Mouse (Mus musculus): Measurements from ENCODE around the gene Frem1. TPM values are rescaled to one million over a fixed set of nuclear protein-coding genes. Genes with fewer than 3 reads are reported as not detected.

Frem1 gene
- polyA plus RNA-seq, 2 experiments: 12.8 to 16.6 TPM

DNA sequence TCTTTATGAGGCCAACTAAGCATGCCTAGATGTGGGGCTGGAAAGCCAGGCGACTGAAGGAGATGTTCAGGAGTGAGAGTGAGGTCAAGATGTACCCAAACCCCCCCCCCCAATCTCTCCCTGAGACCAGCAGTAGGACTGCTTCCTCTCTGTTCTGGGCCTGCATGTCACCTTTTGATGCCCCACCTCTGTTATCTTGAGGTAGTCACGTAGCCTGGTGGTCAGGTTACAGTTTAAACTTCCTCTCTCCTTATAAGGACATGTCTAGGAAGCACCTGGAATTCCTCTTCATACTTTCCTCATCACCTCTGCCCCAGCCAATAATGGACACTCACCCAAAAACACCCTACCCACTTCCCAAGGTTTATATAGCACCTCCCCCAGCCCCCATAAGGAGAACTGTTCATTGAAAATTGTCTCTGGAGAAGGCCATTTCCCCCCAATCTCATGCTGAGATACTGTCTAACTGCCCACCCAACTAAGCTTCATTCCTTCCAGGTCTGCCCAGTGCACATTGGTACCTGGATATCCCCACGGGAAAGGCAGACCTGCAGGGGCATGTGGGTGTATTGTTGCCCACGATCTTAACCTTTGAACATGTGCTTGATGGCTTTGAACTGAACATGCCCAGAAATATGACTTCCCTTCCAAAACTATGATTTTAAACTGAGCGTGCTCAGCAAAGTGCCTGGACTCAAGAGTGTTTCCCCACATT lies 184.3 kb downstream of the Frem1 start:
- WGBS: 82% methylated on average over 5 of the region's 5 CpGs
- ATAC-seq (ENCODE audit: low FRiP score, low read depth) (no peak; the same call in 1 of the 2 replicates), DNase-seq (ENCODE audit: low spot score) (no peak)
- peaks cover 8% of the 10 kb centered on the region for H3K4me1 ChIP-seq (ENCODE audit: control insufficient read depth, insufficient read depth, low read length)
- no peaks in the 10 kb centered on the region for H3K9me3 ChIP-seq (ENCODE audit: control insufficient read depth, low read length)
- H3K36me3 ChIP-seq (ENCODE audit: control insufficient read depth, insufficient read depth, low read length): no peaks in the 10 kb centered on the region
- no peak overlapping the region for H3K4me2 ChIP-seq (replicated peaks; ENCODE audit: low read depth, low read length, severe bottlenecking)
- H3K27ac ChIP-seq (replicated peaks; ENCODE audit: low read depth, low read length): no peak overlapping the region
- H3K4me3 ChIP-seq (replicated peaks; ENCODE audit: low read length): no peak overlapping the region
- H3K27me3 ChIP-seq (ENCODE audit: control insufficient read depth, insufficient read depth, low read length): no peaks in the 10 kb centered on the region
- no peak overlapping the region for H3K9ac ChIP-seq (ENCODE audit: low read depth, low read length, severe bottlenecking)
- no peak for TF ChIP-seq POLR2A (IDR thresholded peaks at IDR 0.05; ENCODE audit: borderline replicate concordance, extremely low read depth, insufficient read depth, insufficient read length)

DNA sequence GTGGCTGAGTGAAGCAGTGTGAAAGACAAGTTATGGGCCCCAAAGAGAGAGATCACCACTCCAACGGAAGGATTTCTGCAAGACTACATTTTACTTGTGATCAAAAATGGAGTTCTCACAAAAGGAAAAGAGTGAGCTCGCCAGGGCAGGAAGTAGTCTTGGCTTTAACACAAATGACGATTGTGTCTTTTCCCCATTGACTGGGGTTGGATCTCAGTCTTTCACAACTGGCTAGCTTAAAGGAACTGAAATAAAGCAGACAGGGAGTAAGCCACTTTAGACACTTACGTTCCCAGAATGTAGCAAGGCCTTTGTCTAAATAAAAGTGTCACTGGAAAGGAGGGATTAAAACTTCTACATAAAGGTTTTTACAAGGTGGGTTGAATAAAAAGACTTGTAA lies 185.0 kb downstream of the Frem1 start:
- Histone ChIP-seq H3K9me3 (ENCODE audit: control insufficient read depth, low read length) (no peaks in the 10 kb centered on the region), H3K27ac (replicated peaks; ENCODE audit: low read depth, low read length) (peak overlapping the region; percentile 30; the same call in 1 of the 2 replicates), H3K27me3 (ENCODE audit: control insufficient read depth, insufficient read depth, low read length) (no peaks in the 10 kb centered on the region), H3K4me1 (ENCODE audit: control insufficient read depth, insufficient read depth, low read length) (peaks cover 2% of the 10 kb centered on the region; the same call in 1 of the 2 replicates), H3K9ac (ENCODE audit: low read depth, low read length, severe bottlenecking) (no peak overlapping the region), H3K36me3 (ENCODE audit: control insufficient read depth, insufficient read depth, low read length) (no peaks in the 10 kb centered on the region), H3K4me2 (replicated peaks; ENCODE audit: low read depth, low read length, severe bottlenecking) (no peak overlapping the region), H3K4me3 (replicated peaks; ENCODE audit: low read length) (no peak overlapping the region)
- no peak for ATAC-seq (ENCODE audit: low FRiP score, low read depth)
- no peak for DNase-seq (ENCODE audit: low spot score)
- 52% methylated on average over 4 of the region's 4 CpGs for WGBS
- TF ChIP-seq POLR2A (IDR thresholded peaks at IDR 0.05; ENCODE audit: borderline replicate concordance, extremely low read depth, insufficient read depth, insufficient read length): no peak

DNA sequence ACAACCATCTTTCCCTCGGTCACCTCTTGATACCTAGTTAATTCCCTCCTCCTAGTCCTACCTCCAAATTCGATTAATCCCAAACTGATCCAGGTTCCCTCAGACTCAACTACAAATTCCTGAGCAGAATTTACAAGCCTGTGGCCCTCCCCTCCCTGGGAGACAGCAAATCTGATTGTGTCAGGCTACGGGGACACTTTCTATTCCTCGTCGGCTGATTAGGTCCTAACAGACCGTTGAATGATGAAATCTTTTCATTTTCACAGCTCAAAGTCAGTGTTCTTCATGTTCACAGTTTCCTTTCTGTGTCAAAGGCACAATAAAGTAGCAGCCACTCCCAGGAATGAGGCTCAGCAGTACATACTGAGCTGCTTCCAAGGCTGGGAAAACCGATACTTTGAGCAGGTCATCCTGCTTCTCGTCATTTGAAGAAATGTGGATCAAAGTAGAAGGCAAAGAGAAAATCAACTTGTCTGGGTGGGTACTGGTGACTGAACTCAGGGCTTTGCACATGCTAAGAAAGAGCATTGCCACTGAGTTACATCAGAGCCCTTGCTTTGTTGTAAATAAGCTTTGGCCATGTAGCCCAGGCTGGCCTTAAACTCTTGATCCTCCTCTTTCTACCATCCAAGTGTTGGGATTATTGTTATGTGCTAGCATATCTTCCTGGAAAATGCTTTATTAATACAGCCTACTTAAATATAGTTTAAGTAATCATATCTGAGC lies 187.0 kb downstream of the Frem1 start:
- H3K4me3 ChIP-seq (replicated peaks; ENCODE audit: low read length): no peak overlapping the region
- no peak overlapping the region for H3K27ac ChIP-seq (replicated peaks; ENCODE audit: low read depth, low read length)
- DNase-seq (ENCODE audit: low spot score) (no peak), ATAC-seq (ENCODE audit: low FRiP score, low read depth) (no peak)
- 78% methylated on average over 8 of the region's 8 CpGs for WGBS
- no peaks in the 10 kb centered on the region for H3K9me3 ChIP-seq (ENCODE audit: control insufficient read depth, low read length)
- no peak overlapping the region for H3K9ac ChIP-seq (ENCODE audit: low read depth, low read length, severe bottlenecking)
- H3K27me3 ChIP-seq (ENCODE audit: control insufficient read depth, insufficient read depth, low read length): no peaks in the 10 kb centered on the region
- no peak for TF ChIP-seq POLR2A (IDR thresholded peaks at IDR 0.05; ENCODE audit: borderline replicate concordance, extremely low read depth, insufficient read depth, insufficient read length)
- no peak overlapping the region for H3K4me2 ChIP-seq (replicated peaks; ENCODE audit: low read depth, low read length, severe bottlenecking)
- H3K36me3 ChIP-seq (ENCODE audit: control insufficient read depth, insufficient read depth, low read length): no peaks in the 10 kb centered on the region
- H3K4me1 ChIP-seq (ENCODE audit: control insufficient read depth, insufficient read depth, low read length): no peaks in the 10 kb centered on the region

DNA sequence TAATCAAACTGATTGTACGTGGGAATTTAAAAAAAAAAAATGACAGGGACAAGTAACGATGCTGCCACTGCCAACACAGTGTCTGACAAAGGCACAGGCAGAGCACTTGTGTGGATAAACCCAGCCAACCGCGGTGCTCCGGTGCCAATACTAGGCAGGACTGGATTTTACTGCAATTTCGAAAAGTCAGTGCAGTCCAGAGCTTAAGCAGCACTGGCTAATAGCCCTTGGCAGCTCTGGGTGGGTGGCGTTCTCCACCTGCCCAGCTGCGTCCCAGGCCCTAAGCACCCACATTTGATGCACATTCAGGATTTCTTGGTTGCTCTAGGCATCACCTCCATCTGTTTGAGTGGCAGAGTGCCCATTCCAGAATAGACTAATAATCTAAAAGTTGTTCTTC lies 188.8 kb downstream of the Frem1 start:
- Histone ChIP-seq H3K9me3 (ENCODE audit: control insufficient read depth, low read length) (no peaks in the 10 kb centered on the region), H3K4me2 (replicated peaks; ENCODE audit: low read depth, low read length, severe bottlenecking) (no peak overlapping the region), H3K9ac (ENCODE audit: low read depth, low read length, severe bottlenecking) (no peak overlapping the region), H3K27me3 (ENCODE audit: control insufficient read depth, insufficient read depth, low read length) (no peaks in the 10 kb centered on the region), H3K36me3 (ENCODE audit: control insufficient read depth, insufficient read depth, low read length) (no peaks in the 10 kb centered on the region), H3K4me1 (ENCODE audit: control insufficient read depth, insufficient read depth, low read length) (peaks cover 9% of the 10 kb centered on the region), H3K4me3 (replicated peaks; ENCODE audit: low read length) (no peak overlapping the region), H3K27ac (replicated peaks; ENCODE audit: low read depth, low read length) (no peak overlapping the region)
- TF ChIP-seq POLR2A (IDR thresholded peaks at IDR 0.05; ENCODE audit: borderline replicate concordance, extremely low read depth, insufficient read depth, insufficient read length): no peak
- no peak for ATAC-seq (ENCODE audit: low FRiP score, low read depth)
- 76% methylated on average over 8 of the region's 8 CpGs for WGBS
- no peak for DNase-seq (ENCODE audit: low spot score)

DNA sequence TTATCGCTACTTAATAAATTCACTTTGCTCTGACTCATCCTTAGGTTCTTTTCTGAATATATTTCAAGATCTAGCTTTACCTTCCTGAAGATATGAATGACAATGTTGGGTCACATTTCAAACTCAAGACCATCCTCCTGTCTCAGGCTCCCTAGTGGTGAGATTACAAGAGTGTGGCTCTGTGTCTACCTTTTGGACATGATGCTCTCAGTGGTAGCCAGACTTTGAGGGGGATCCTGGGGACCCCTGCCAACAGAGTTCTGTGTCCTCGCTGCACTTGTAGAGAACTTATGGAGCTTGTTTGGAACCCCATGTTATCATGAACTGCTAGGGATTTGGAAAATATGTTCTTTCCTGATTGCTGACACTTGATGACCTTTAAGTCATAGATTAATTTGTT lies 190.7 kb downstream of the Frem1 start:
- 92% methylated on average over 2 of the region's 2 CpGs for WGBS
- Histone ChIP-seq H3K4me1 (ENCODE audit: control insufficient read depth, insufficient read depth, low read length) (peaks cover 10% of the 10 kb centered on the region), H3K27me3 (ENCODE audit: control insufficient read depth, insufficient read depth, low read length) (no peaks in the 10 kb centered on the region), H3K36me3 (ENCODE audit: control insufficient read depth, insufficient read depth, low read length) (no peaks in the 10 kb centered on the region), H3K9me3 (ENCODE audit: control insufficient read depth, low read length) (no peaks in the 10 kb centered on the region), H3K27ac (replicated peaks; ENCODE audit: low read depth, low read length) (no peak overlapping the region), H3K4me2 (replicated peaks; ENCODE audit: low read depth, low read length, severe bottlenecking) (no peak overlapping the region), H3K9ac (ENCODE audit: low read depth, low read length, severe bottlenecking) (no peak overlapping the region), H3K4me3 (replicated peaks; ENCODE audit: low read length) (no peak overlapping the region)
- DNase-seq (ENCODE audit: low spot score): no peak
- no peak for ATAC-seq (ENCODE audit: low FRiP score, low read depth)
- TF ChIP-seq POLR2A (IDR thresholded peaks at IDR 0.05; ENCODE audit: borderline replicate concordance, extremely low read depth, insufficient read depth, insufficient read length): no peak

All from limb, embryonic 14.5 days (tissue).